Mouse (Mus musculus) effector memory CD4-positive, alpha-beta T cell, adult 7 months (primary cell): Measurements from ENCODE around the gene Nkd2. TPM values are rescaled to one million over a fixed set of nuclear protein-coding genes. Genes with fewer than 3 reads are reported as not detected.

Experiments used
- polyA plus RNA-seq: library from polyadenylated mRNA; unstranded; fragments of 100-300 nt; shearing (Covaris generic); gene quantifications from one replicate; pipeline ENCODE4 v1.2.1, GENCODE M21; 2017

The Nkd2 gene
- polyA plus RNA-seq = 0.61 TPM

GRCm38 (mm10) chr13:73847465-73847836 lies at the start of gene Nkd2:
TSS of gene Nkd2 (minus strand) at chr13:73847631.

Other genes starting within 250 kb of the Nkd2 start
- gene Clptm1l, start 243.6 kb downstream of the Nkd2 start, polyA plus RNA-seq = 138 TPM
- 4.6 TPM for gene Tert, start 220.7 kb downstream of the Nkd2 start, polyA plus RNA-seq
- gene Slc6a18, start 169.6 kb downstream of the Nkd2 start, polyA plus RNA-seq = not detected
- gene Slc6a19, start 142.8 kb downstream of the Nkd2 start, polyA plus RNA-seq = not detected
- gene Slc12a7, start 114.5 kb downstream of the Nkd2 start, polyA plus RNA-seq = 66.3 TPM
- gene Trip13, start 90.2 kb upstream of the Nkd2 start, polyA plus RNA-seq = 0.72 TPM
- gene Brd9, start 90.2 kb upstream of the Nkd2 start, polyA plus RNA-seq = 66.8 TPM
- not detected for gene Zdhhc11, start 116.2 kb upstream of the Nkd2 start, polyA plus RNA-seq
- 5.0 TPM for gene Tppp, start 161.8 kb upstream of the Nkd2 start, polyA plus RNA-seq
- gene Cep72, start 214.7 kb upstream of the Nkd2 start, polyA plus RNA-seq = 6.7 TPM